Mouse (Mus musculus) heart, embryonic 12.5 days (tissue): Measurements from ENCODE around the gene Grn. TPM values are rescaled to one million over a fixed set of nuclear protein-coding genes. Genes with fewer than 3 reads are reported as not detected.

Experiments used
- ATAC-seq: fragments of 200-750 bp; cut with Nextera tagmentation; 2 replicates; pipeline ENCODE4 v1.8.0; 2017; ENCODE audit warnings: moderate TSS enrichment, moderate library complexity; ENCODE audit not compliant: insufficient number of reproducible peaks, low FRiP score
- H3K27ac ChIP-seq: fragments of 300-500 bp; sonication (generic); 2 replicates; pipeline ENCODE4 v1.5.1; 2016; ENCODE audit warnings: mild to moderate bottlenecking, moderate library complexity; ENCODE audit not compliant: poor library complexity, severe bottlenecking
- H3K27me3 ChIP-seq: fragments of 300-500 bp; sonication (generic); replicated peaks from 2 replicates; pipeline ENCODE4 v1.6.1; 2016; ENCODE audit warnings: mild to moderate bottlenecking, moderate library complexity
- H3K36me3 ChIP-seq: fragments of 300-500 bp; sonication (generic); 2 replicates; pipeline ENCODE4 v1.6.1; 2016; ENCODE audit warnings: mild to moderate bottlenecking, moderate library complexity
- H3K4me1 ChIP-seq: fragments of 300-500 bp; sonication (generic); replicated peaks from 2 replicates; pipeline ENCODE4 v1.6.1; 2016; ENCODE audit warnings: mild to moderate bottlenecking
- H3K4me2 ChIP-seq: fragments of 300-500 bp; sonication (generic); 2 replicates; pipeline ENCODE4 v1.6.1; 2016; ENCODE audit warnings: mild to moderate bottlenecking, moderate library complexity
- H3K4me3 ChIP-seq: fragments of 300-500 bp; sonication (generic); 2 replicates; pipeline ENCODE4 v1.5.1; 2016; ENCODE audit warnings: mild to moderate bottlenecking
- H3K9ac ChIP-seq: fragments of 300-500 bp; sonication (generic); 2 replicates; pipeline ENCODE4 v1.6.1; 2016; ENCODE audit warnings: mild to moderate bottlenecking, moderate library complexity
- H3K9me3 ChIP-seq: fragments of 300-500 bp; sonication (generic); replicated peaks from 2 replicates; pipeline ENCODE4 v1.6.1; 2016; ENCODE audit warnings: mild to moderate bottlenecking, moderate library complexity
- WGBS: fragments of 180-500 bp; shearing (Covaris S2); methylation state at CpG from one replicate; pipeline ENCODE4 v1.1.7; 2016; 5-methylcytosine and 5-hydroxymethylcytosine counted together
- polyA plus RNA-seq: library from polyadenylated mRNA; unstranded; fragments of >200 nt; fragmentation: Nextera tagmentation; extraction: Ambion mirVana; gene quantifications from 2 replicates; pipeline ENCODE4 v1.2.1, GENCODE M21; 2016

Gene Grn
- polyA plus RNA-seq, 1 experiment from 2014 or later = 191 TPM

GRCm38 (mm10) chr11:102445264-102445890 lies 15.3 kb downstream of the Grn start:
- Histone ChIP-seq H3K27ac (peak overlapping the region; percentile 81), H3K9ac (0 out of 2 replicates have a peak overlapping the region, but pooled peaks have one; percentile 17), H3K27me3 (no peaks in the 10 kb centered on the region; the same call in 1 of the 2 replicates), H3K4me1 (peaks cover 52% of the 10 kb centered on the region), H3K4me3 (peak overlapping the region; percentile 75), H3K9me3 (no peaks in the 10 kb centered on the region), H3K4me2 (peak overlapping the region; percentile 79), H3K36me3 (peaks cover 30% of the 10 kb centered on the region)
- ATAC-seq = peak; percentile 25
- WGBS = 16% methylated on average over 9 of the region's 10 CpGs

GRCm38 (mm10) chr11:102445891-102446361 lies 15.8 kb downstream of the Grn start:
- Histone ChIP-seq H3K4me3 (peak overlapping the region; percentile 75), H3K27me3 (no peaks in the 10 kb centered on the region; the same call in 1 of the 2 replicates), H3K36me3 (peaks cover 25% of the 10 kb centered on the region), H3K9me3 (no peaks in the 10 kb centered on the region), H3K27ac (peak overlapping the region; percentile 81), H3K9ac (peak overlapping the region; percentile 90), H3K4me2 (peak overlapping the region; percentile 79), H3K4me1 (peaks cover 52% of the 10 kb centered on the region)
- 14% methylated on average over 7 of the region's 7 CpGs for WGBS
- peak; percentile 31 for ATAC-seq

GRCm38 (mm10) chr11:102446581-102447461 lies 16.7 kb downstream of the Grn start:
- Histone ChIP-seq H3K4me2 (peak overlapping the region; percentile 79), H3K36me3 (peaks cover 16% of the 10 kb centered on the region), H3K27me3 (no peaks in the 10 kb centered on the region; the same call in 1 of the 2 replicates), H3K4me1 (peaks cover 52% of the 10 kb centered on the region), H3K9me3 (no peaks in the 10 kb centered on the region), H3K4me3 (peak overlapping the region; percentile 75), H3K9ac (peak overlapping the region; percentile 90), H3K27ac (peak overlapping the region; percentile 81)
- WGBS = 2% methylated on average over 44 of the region's 49 CpGs
- ATAC-seq = peak; percentile 37

- Histone ChIP-seq H3K9ac (peak within 1 kb of the TSS; percentile 90), H3K4me2 (peak within 1 kb of the TSS; percentile 79), H3K4me1 (peaks cover 52% of the 10 kb centered on the region), H3K9me3 (no peaks in the 10 kb centered on the region), H3K36me3 (peaks cover 10% of the 10 kb centered on the region), H3K27me3 (no peaks in the 10 kb centered on the region; the same call in 1 of the 2 replicates), H3K27ac (peak within 1 kb of the TSS; percentile 81), H3K4me3 (peak within 1 kb of the TSS; percentile 75)
- ATAC-seq = peak; percentile 48
- under 1% methylated on average over 40 of the region's 40 CpGs for WGBS
Measured at GRCm38 (mm10) chr11:102447497-102447896, 17.4 kb downstream of the Grn start, which contains the start of gene Fam171a2. Gene Fam171a2 (minus strand): TSS chr11:102447682.

- peaks cover 5% of the 10 kb centered on the region; the same call in 1 of the 2 replicates for H3K36me3 ChIP-seq
- H3K4me2 ChIP-seq = peak overlapping the region; percentile 79
- WGBS = 12% methylated on average over 8 of the region's 8 CpGs
- no peaks in the 10 kb centered on the region; the same call in 1 of the 2 replicates for H3K27me3 ChIP-seq
- H3K9me3 ChIP-seq = no peaks in the 10 kb centered on the region
- no peak overlapping the region for H3K4me3 ChIP-seq
- H3K27ac ChIP-seq = no peak overlapping the region
- no peak overlapping the region for H3K9ac ChIP-seq
- ATAC-seq = no peak
- peaks cover 52% of the 10 kb centered on the region for H3K4me1 ChIP-seq
Measured at GRCm38 (mm10) chr11:102448327-102448726, 18.2 kb downstream of the Grn start.

DNA sequence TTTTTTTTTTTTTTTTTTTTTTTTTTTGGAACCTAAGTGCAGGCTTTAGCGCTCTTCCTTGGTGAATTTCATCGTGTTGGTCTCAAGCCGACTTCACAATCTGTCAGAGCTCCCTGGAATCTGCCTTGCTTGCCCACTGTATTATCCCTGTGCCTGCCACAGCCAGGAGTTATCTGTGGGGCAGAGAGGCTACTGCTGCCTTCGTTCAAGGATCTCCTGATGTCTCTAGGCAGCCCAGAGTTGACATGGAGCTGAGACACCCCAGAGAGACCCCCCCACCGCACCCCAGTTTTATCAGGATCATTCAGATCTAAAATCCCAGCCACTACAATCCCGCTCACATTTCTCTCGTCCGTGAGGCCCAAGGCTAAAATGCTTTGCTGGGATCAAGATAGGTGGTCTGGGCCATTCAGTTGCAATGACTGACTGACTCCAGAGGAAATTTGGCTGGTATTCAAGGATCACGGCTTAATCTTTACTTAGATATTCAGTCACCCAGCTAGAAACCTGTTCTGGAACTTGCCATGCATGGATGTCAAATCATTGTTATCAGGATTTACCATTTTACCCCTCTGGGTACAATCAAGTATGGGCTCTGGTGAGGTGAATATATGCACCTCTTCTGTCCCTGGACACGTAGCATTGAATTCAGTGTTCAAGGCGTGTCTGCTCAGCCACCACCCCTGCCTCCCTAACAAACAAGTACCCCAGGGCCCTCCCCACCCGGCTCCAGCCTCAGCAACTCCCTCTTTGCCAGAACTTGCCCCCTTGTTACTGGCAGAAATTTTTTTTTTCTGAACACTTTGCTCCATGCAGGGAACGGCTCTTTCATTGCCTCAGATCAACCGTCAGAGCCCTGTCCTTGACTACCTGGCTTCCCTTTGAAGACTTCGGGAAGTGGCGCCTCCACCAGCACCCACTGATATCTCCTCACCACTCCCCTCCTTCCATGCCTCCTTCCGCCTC lies 19.2 kb downstream of the Grn start:
- no peak for ATAC-seq
- Histone ChIP-seq H3K4me3 (no peak overlapping the region), H3K36me3 (no peaks in the 10 kb centered on the region), H3K27ac (no peak overlapping the region), H3K4me2 (no peak overlapping the region), H3K9me3 (no peaks in the 10 kb centered on the region), H3K9ac (no peak overlapping the region), H3K4me1 (peaks cover 42% of the 10 kb centered on the region), H3K27me3 (no peaks in the 10 kb centered on the region; the same call in 1 of the 2 replicates)
- 40% methylated on average over 17 of the region's 17 CpGs for WGBS

DNA sequence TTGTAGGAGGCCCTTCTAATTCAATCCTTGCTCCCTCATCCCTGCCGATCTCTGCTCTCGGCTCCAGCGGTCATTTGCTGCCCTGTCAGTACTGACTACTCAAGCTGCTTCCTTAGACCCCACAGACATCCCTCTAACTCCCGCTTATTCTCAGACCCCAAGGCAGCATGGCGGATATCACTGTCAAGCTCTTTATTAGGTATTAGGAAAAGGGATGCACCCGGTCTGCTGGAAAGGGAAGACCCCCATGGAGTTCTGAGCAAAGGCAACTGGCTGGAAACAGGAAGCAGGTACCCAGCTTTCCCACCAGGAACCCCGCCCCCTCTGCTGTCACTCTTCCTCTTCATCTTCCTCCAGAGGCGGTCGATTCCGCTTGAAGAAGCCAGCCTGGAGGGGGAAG lies 23.0 kb downstream of the Grn start:
- peaks cover 36% of the 10 kb centered on the region for H3K4me1 ChIP-seq
- H3K4me3 ChIP-seq = no peak overlapping the region
- no peaks in the 10 kb centered on the region for H3K36me3 ChIP-seq
- no peak overlapping the region for H3K27ac ChIP-seq
- no peak for ATAC-seq
- H3K27me3 ChIP-seq = peaks cover 15% of the 10 kb centered on the region
- H3K9ac ChIP-seq = no peak overlapping the region
- H3K9me3 ChIP-seq = no peaks in the 10 kb centered on the region
- WGBS = 16% methylated on average over 10 of the region's 10 CpGs
- no peak overlapping the region for H3K4me2 ChIP-seq

DNA sequence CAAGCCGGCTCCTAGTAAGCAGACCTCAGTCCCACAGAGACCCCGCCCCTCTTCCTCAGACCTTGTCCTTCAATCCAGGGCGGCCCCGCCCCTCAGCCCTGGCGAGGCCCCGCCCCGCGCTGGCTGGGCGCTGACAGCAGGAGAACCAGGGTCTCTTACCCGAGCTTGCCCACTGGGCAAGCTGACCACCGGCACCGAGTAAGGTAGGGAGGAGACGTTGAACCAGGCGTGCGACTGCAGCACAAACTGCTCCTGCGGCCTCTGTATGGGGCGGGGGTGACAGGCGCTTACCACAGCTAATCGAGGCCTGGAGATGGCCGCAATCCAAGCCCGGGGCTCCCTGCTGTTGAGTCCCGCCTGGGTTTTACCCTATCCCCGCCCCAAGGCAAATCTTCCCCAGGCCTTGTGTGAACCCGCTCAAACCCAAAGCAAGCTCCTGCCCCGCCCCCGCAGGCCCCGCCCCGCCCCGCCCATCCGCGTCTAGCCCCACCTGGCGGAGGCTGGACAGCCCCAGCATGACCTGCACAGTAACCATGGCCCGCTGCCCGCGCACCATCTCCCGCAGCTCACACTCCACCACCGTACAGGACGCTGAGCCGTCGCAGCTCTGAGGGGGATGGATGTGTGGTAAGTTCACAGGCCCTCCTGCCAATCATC lies 25.8 kb downstream of the Grn start:
- H3K27ac ChIP-seq = 0 out of 2 replicates have a peak overlapping the region, but pooled peaks have one; percentile 31
- H3K27me3 ChIP-seq = peaks cover 25% of the 10 kb centered on the region
- ATAC-seq = peak; percentile 94
- peaks cover 27% of the 10 kb centered on the region for H3K4me1 ChIP-seq
- no peaks in the 10 kb centered on the region for H3K9me3 ChIP-seq
- WGBS = under 1% methylated on average over 40 of the region's 40 CpGs
- peak overlapping the region; percentile 92 for H3K4me2 ChIP-seq
- peak overlapping the region; percentile 72 for H3K9ac ChIP-seq
- H3K4me3 ChIP-seq = peak overlapping the region; percentile 57
- H3K36me3 ChIP-seq = no peaks in the 10 kb centered on the region

DNA sequence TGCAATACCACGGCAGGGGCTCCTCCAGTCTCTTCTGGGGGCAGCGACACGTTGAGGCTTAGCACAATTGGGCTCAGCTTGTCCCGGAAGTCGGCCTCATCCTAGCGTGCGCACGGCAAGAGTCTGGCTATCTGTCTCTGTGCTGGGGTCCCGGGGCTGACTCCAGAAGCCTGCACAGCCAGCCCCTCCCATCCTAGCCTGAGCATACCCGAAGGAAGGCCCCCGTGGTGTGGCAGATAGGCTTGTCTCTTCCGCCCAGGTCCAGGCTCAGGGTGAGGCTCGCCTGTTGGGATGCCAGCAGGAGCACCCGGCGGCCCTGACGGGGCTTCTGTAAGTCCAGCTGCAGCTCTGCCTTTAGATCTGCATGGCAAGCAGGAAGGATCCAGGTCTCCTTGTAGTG lies 30.4 kb downstream of the Grn start:
- Histone ChIP-seq H3K4me2 (no peak overlapping the region), H3K9ac (no peak overlapping the region), H3K27me3 (peaks cover 36% of the 10 kb centered on the region), H3K36me3 (no peaks in the 10 kb centered on the region), H3K9me3 (no peaks in the 10 kb centered on the region), H3K27ac (no peak overlapping the region), H3K4me3 (no peak overlapping the region), H3K4me1 (peaks cover 22% of the 10 kb centered on the region)
- 31% methylated on average over 16 of the region's 16 CpGs for WGBS
- no peak for ATAC-seq

- H3K4me1 ChIP-seq = peaks cover 17% of the 10 kb centered on the region
- peaks cover 35% of the 10 kb centered on the region for H3K27me3 ChIP-seq
- no peak overlapping the region for H3K4me2 ChIP-seq
- no peaks in the 10 kb centered on the region for H3K9me3 ChIP-seq
- H3K27ac ChIP-seq = no peak overlapping the region
- 77% methylated on average over 3 of the region's 3 CpGs for WGBS
- H3K9ac ChIP-seq = no peak overlapping the region
- no peak for ATAC-seq
- no peak overlapping the region for H3K4me3 ChIP-seq
- no peaks in the 10 kb centered on the region for H3K36me3 ChIP-seq
Measured at GRCm38 (mm10) chr11:102461764-102462163, 31.6 kb downstream of the Grn start.
